Mouse (Mus musculus): Measurements from ENCODE around the gene Adck1. TPM values are rescaled to one million over a fixed set of nuclear protein-coding genes. Genes with fewer than 3 reads are reported as not detected.

Gene Adck1
- polyA plus RNA-seq, 1 experiment from 2014 or later, result 6.7 TPM

GRCm38 (mm10) chr12:88398658-88399057 lies 38.3 kb downstream of the Adck1 start:
- Histone ChIP-seq H3K27ac (no peak overlapping the region), H3K36me3 (ENCODE audit: inconsistent target) (no peaks in the 10 kb centered on the region; the same call in 1 of the 2 replicates), H3K79me2 (ENCODE audit: inconsistent target) (no peaks in the 10 kb centered on the region), H3K4me3 (ENCODE audit: inconsistent target) (no peak overlapping the region)
- WGBS (ENCODE audit: missing documents), result 92% methylated on average over 1 of the region's 1 CpGs

- Histone ChIP-seq H3K27ac (no peak overlapping the region), H3K4me3 (ENCODE audit: inconsistent target) (no peak overlapping the region), H3K79me2 (ENCODE audit: inconsistent target) (no peaks in the 10 kb centered on the region), H3K36me3 (ENCODE audit: inconsistent target) (no peaks in the 10 kb centered on the region; the same call in 1 of the 2 replicates)
- 86% methylated on average over 5 of the region's 5 CpGs for WGBS (ENCODE audit: missing documents)
Observed at GRCm38 (mm10) chr12:88403541-88403940, 43.2 kb downstream of the Adck1 start.

- WGBS (ENCODE audit: missing documents), result 25% methylated on average over 2 of the region's 2 CpGs
- no peaks in the 10 kb centered on the region; the same call in 1 of the 2 replicates for H3K36me3 ChIP-seq (ENCODE audit: inconsistent target)
Observed at GRCm38 (mm10) chr12:88405113-88405512, 44.8 kb downstream of the Adck1 start.

GRCm38 (mm10) chr12:88407996-88408322 lies 47.6 kb downstream of the Adck1 start:
- Histone ChIP-seq H3K27ac (no peak overlapping the region), H3K79me2 (ENCODE audit: inconsistent target) (no peaks in the 10 kb centered on the region), H3K36me3 (ENCODE audit: inconsistent target) (no peaks in the 10 kb centered on the region), H3K4me3 (ENCODE audit: inconsistent target) (no peak overlapping the region)
- 94% methylated on average over 4 of the region's 4 CpGs for WGBS (ENCODE audit: missing documents)

More at GRCm38 (mm10) chr12:88405113-88405512, 44.8 kb downstream of the Adck1 start:
- Histone ChIP-seq H3K79me2 (ENCODE audit: inconsistent target) (no peaks in the 10 kb centered on the region), H3K4me3 (ENCODE audit: inconsistent target) (no peak overlapping the region), H3K27ac (no peak overlapping the region)

- Histone ChIP-seq H3K36me3 (ENCODE audit: inconsistent target) (no peaks in the 10 kb centered on the region), H3K79me2 (ENCODE audit: inconsistent target) (no peaks in the 10 kb centered on the region), H3K4me3 (ENCODE audit: inconsistent target) (no peak overlapping the region), H3K27ac (no peak overlapping the region)
- WGBS (ENCODE audit: missing documents), result 64% methylated on average over 10 of the region's 11 CpGs
Observed at GRCm38 (mm10) chr12:88408323-88409047, 48.1 kb downstream of the Adck1 start.

- Histone ChIP-seq H3K79me2 (ENCODE audit: inconsistent target) (no peaks in the 10 kb centered on the region), H3K4me3 (ENCODE audit: inconsistent target) (no peak overlapping the region), H3K27ac (no peak overlapping the region), H3K36me3 (ENCODE audit: inconsistent target) (no peaks in the 10 kb centered on the region)
- 75% methylated on average over 1 of the region's 1 CpGs for WGBS (ENCODE audit: missing documents)
Observed at GRCm38 (mm10) chr12:88413239-88413638, 52.9 kb downstream of the Adck1 start.

- 91% methylated on average over 12 of the region's 12 CpGs for WGBS (ENCODE audit: missing documents)
- H3K79me2 ChIP-seq (ENCODE audit: inconsistent target), result no peaks in the 10 kb centered on the region
Observed at GRCm38 (mm10) chr12:88419912-88420621, 59.7 kb downstream of the Adck1 start.

GRCm38 (mm10) chr12:88426926-88427325 lies 66.6 kb downstream of the Adck1 start:
- Histone ChIP-seq H3K79me2 (ENCODE audit: inconsistent target) (no peaks in the 10 kb centered on the region), H3K36me3 (ENCODE audit: inconsistent target) (no peaks in the 10 kb centered on the region; the same call in 1 of the 2 replicates), H3K27ac (no peak overlapping the region), H3K4me3 (ENCODE audit: inconsistent target) (no peak overlapping the region)
- 94% methylated on average over 3 of the region's 3 CpGs for WGBS (ENCODE audit: missing documents)

More at GRCm38 (mm10) chr12:88419912-88420621, 59.7 kb downstream of the Adck1 start:
- Histone ChIP-seq H3K27ac (no peak overlapping the region), H3K4me3 (ENCODE audit: inconsistent target) (no peak overlapping the region), H3K36me3 (ENCODE audit: inconsistent target) (no peaks in the 10 kb centered on the region)

- Histone ChIP-seq H3K27ac (no peak overlapping the region), H3K4me3 (ENCODE audit: inconsistent target) (no peak overlapping the region), H3K36me3 (ENCODE audit: inconsistent target) (no peaks in the 10 kb centered on the region; the same call in 1 of the 2 replicates), H3K79me2 (ENCODE audit: inconsistent target) (no peaks in the 10 kb centered on the region)
- WGBS (ENCODE audit: missing documents), result 19% methylated on average over 2 of the region's 2 CpGs
Observed at GRCm38 (mm10) chr12:88428735-88429134, 68.4 kb downstream of the Adck1 start.

- Histone ChIP-seq H3K36me3 (ENCODE audit: inconsistent target) (no peaks in the 10 kb centered on the region; the same call in 1 of the 2 replicates), H3K27ac (no peak overlapping the region), H3K4me3 (ENCODE audit: inconsistent target) (no peak overlapping the region), H3K79me2 (ENCODE audit: inconsistent target) (no peaks in the 10 kb centered on the region)
- WGBS (ENCODE audit: missing documents), result 88% methylated on average over 4 of the region's 4 CpGs
Observed at GRCm38 (mm10) chr12:88432277-88432676, 71.9 kb downstream of the Adck1 start.

GRCm38 (mm10) chr12:88433171-88433570 lies 72.8 kb downstream of the Adck1 start:
- Histone ChIP-seq H3K4me3 (ENCODE audit: inconsistent target) (no peak overlapping the region), H3K36me3 (ENCODE audit: inconsistent target) (no peaks in the 10 kb centered on the region; the same call in 1 of the 2 replicates), H3K27ac (no peak overlapping the region), H3K79me2 (ENCODE audit: inconsistent target) (no peaks in the 10 kb centered on the region)
- WGBS (ENCODE audit: missing documents), result 95% methylated on average over 7 of the region's 7 CpGs

GRCm38 (mm10) chr12:88436962-88437750 lies 76.8 kb downstream of the Adck1 start:
- no peak overlapping the region for H3K27ac ChIP-seq
- no peak overlapping the region for H3K4me3 ChIP-seq (ENCODE audit: inconsistent target)
- H3K79me2 ChIP-seq (ENCODE audit: inconsistent target), result no peaks in the 10 kb centered on the region
- WGBS (ENCODE audit: missing documents), result 12% methylated on average over 15 of the region's 15 CpGs
- peaks cover 7% of the 10 kb centered on the region; the same call in 1 of the 2 replicates for H3K36me3 ChIP-seq (ENCODE audit: inconsistent target)

- Histone ChIP-seq H3K36me3 (ENCODE audit: inconsistent target) (peaks cover 7% of the 10 kb centered on the region; the same call in 1 of the 2 replicates), H3K79me2 (ENCODE audit: inconsistent target) (no peaks in the 10 kb centered on the region), H3K27ac (no peak overlapping the region), H3K4me3 (ENCODE audit: inconsistent target) (no peak overlapping the region)
- WGBS (ENCODE audit: missing documents), result 93% methylated on average over 14 of the region's 14 CpGs
Observed at GRCm38 (mm10) chr12:88441922-88442809, 81.8 kb downstream of the Adck1 start.

GRCm38 (mm10) chr12:88444040-88444439 lies 83.7 kb downstream of the Adck1 start:
- no peak overlapping the region for H3K27ac ChIP-seq
- no peak overlapping the region for H3K4me3 ChIP-seq (ENCODE audit: inconsistent target)
- 86% methylated on average over 5 of the region's 5 CpGs for WGBS (ENCODE audit: missing documents)
- H3K36me3 ChIP-seq (ENCODE audit: inconsistent target), result peaks cover 10% of the 10 kb centered on the region; the same call in 1 of the 2 replicates
- no peaks in the 10 kb centered on the region for H3K79me2 ChIP-seq (ENCODE audit: inconsistent target)

Measured in macrophage (primary cell).